Mouse (Mus musculus): Measurements from ENCODE around the gene Tanc1.

DNA sequence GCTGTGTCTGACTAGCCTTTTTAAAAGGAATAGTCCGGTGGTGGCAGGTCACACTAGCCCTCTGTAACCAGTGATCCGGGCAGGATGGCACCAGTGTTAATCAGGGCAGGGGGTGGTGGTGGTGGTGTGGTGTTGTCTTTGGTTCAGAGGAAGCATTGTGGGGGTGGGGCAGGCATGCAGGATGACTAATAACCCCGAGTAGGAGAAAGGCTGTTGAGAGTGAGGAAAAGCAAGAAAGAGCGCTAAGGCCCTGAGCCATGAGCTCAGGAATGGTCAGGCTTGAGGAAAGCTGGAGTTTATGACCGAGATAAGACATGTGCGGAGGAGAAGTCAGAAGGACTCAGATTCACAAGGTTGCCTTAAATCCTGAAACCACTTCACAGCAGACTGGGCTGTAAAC is 64.6 kb downstream of the Tanc1 start:
- no peak for TF ChIP-seq POLR2AphosphoS5 (IDR thresholded peaks at IDR 0.05; ENCODE audit: insufficient replicate concordance, low read depth, low read length)
- no peak for TF ChIP-seq CTCF (IDR thresholded peaks at IDR 0.05; ENCODE audit: low read depth, low read length)
- no peak for TF ChIP-seq GATA1 (IDR thresholded peaks at IDR 0.05; ENCODE audit: borderline replicate concordance, low read length)

All from G1E (cell line).